Mouse (Mus musculus) thymus, adult 2 months (tissue): ENCODE results near the gene Tbc1d2.

ENCODE experiments used
- CTCF ChIP-seq: fragments of 200-500 bp; IDR thresholded peaks from 2 replicates; pipeline ENCODE4 v1.5.1; 2012; ENCODE audit warnings: mild to moderate bottlenecking, control low read depth, low read length, moderate library complexity, borderline replicate concordance; ENCODE audit not compliant: control insufficient read depth, poor library complexity, insufficient read depth; ENCODE audit errors: extremely low read depth
- POLR2A ChIP-seq: fragments of 200-500 bp; IDR thresholded peaks from 2 replicates; pipeline ENCODE4 v1.6.1; 2012; ENCODE audit warnings: mild to moderate bottlenecking, low read length, control low read depth, moderate library complexity; ENCODE audit not compliant: control insufficient read depth, poor library complexity, insufficient read depth; ENCODE audit errors: extremely low read depth

DNA sequence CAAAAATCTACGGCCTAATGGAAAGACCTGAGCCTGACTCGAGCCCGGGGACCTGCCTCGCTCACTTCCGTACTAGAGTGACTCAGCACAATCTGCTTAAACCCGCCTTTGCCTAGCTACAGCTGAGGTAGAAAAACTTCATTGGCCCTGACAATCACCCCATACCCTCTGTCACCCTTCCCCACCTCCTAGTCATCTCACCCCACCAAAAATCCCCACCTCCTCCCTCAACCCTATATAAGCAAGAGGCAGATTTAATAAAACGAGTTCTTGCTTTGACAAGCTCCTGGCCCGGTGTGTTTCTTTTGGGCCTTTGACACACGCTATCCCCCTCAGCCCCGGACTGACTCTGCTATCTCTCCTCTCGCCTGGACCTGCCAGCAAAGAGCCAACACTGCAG is 18.6 kb upstream of the Tbc1d2 start:
- TF ChIP-seq CTCF = no peak
- TF ChIP-seq POLR2A = no peak
